In the genomic region with DNA sequence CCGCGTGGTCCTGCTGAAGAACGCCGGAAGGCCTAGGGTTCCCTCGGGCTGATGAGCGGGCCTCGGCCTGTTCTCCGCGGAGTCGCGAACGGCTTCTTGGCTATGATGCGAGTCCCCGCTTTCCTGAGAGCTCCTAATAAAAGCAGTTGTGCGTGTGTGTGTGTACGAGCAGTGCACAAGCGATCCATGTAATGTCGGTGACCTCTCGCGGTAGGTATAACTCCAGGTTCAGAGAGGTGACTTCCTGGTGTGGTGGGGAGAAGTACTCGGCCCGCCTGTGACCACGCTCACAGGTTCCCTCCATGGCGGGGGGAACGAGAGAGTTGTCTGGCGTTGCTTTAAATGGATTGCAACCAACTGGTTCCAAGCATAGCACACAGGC, we compare ENCODE assay signal across 8 mouse cellular contexts. TPM values are rescaled to one million over a fixed set of nuclear protein-coding genes. Genes with fewer than 3 reads are reported as not detected.
DNase-seq lines count a peak whose midpoint lies in the region; ATAC-seq and TF ChIP-seq lines count a peak whose summit lies in the region.

No protein-coding gene starts in this region.

- peak; percentile 7; the same call in 1 of the 2 replicates for ATAC-seq in common myeloid progenitor, adult 5-6 weeks (replicated peaks; ENCODE audit: low read depth, poor library complexity, severe bottlenecking)
- ATAC-seq in hindbrain, postnatal 0 days = no peak
- no peak; the same call in 1 of the 2 replicates for ATAC-seq in midbrain, embryonic 12.5 days (ENCODE audit: low FRiP score, low read depth)

- peaks cover 23% of the 10 kb centered on the region for H3K36me3 ChIP-seq in hindbrain, postnatal 0 days (ENCODE audit: insufficient read depth, low read length)
- H3K36me3 ChIP-seq in midbrain, embryonic 12.5 days = peaks cover 25% of the 10 kb centered on the region

- H3K27me3 ChIP-seq in hindbrain, postnatal 0 days (ENCODE audit: insufficient read depth, low read length) = no peaks in the 10 kb centered on the region
- H3K27me3 ChIP-seq in midbrain, embryonic 12.5 days = no peaks in the 10 kb centered on the region

- no peaks in the 10 kb centered on the region for H3K9me3 ChIP-seq in hindbrain, postnatal 0 days (ENCODE audit: low read length)
- no peaks in the 10 kb centered on the region for H3K9me3 ChIP-seq in midbrain, embryonic 12.5 days

- peak overlapping the region; percentile 75 for H3K4me2 ChIP-seq in hindbrain, postnatal 0 days (ENCODE audit: low read depth, low read length)
- H3K4me2 ChIP-seq in midbrain, embryonic 12.5 days (replicated peaks) = peak overlapping the region; percentile 88

- no peak for TF ChIP-seq CTCF in layer of hippocampus, adult 2 months (conservative IDR thresholded peaks at IDR 0.05)
- TF ChIP-seq CTCF in hindbrain, postnatal 0 days (IDR thresholded peaks at IDR 0.05; ENCODE audit: low read depth) = no peak

- 2% methylated on average over 26 of the region's 26 CpGs for WGBS in hindbrain, postnatal 0 days
- under 1% methylated on average over 26 of the region's 26 CpGs for WGBS in midbrain, embryonic 12.5 days

- H3K4me1 ChIP-seq in hindbrain, postnatal 0 days (ENCODE audit: insufficient read depth, low read length) = peaks cover 7% of the 10 kb centered on the region; the same call in 1 of the 2 replicates
- peaks cover 22% of the 10 kb centered on the region for H3K4me1 ChIP-seq in midbrain, embryonic 12.5 days

- intact Hi-C loops in left cerebral cortex, postnatal 25 days (cut with DNase I) = loop anchor here (5.0 to 10.0 kb wide), 2 partner anchors 168 to 295 kb away; partner anchors contain the start of genes Psmd1 and Ptma

- peak overlapping the region; percentile 86 for H3K4me3 ChIP-seq in layer of hippocampus, adult 2 months
- peak overlapping the region; percentile 79 for H3K4me3 ChIP-seq in hindbrain, postnatal 0 days (ENCODE audit: low read length)
- H3K4me3 ChIP-seq in midbrain, embryonic 12.5 days = peak overlapping the region; percentile 91

- peak overlapping the region; percentile 79 for H3K27ac ChIP-seq in layer of hippocampus, adult 2 months
- H3K27ac ChIP-seq in hindbrain, postnatal 0 days = peak overlapping the region; percentile 100
- H3K27ac ChIP-seq in midbrain, embryonic 12.5 days (replicated peaks) = peak overlapping the region; percentile 69

- peak overlapping the region; percentile 91 for H3K9ac ChIP-seq in hindbrain, postnatal 0 days (replicated peaks; ENCODE audit: low read length)
- peak overlapping the region; percentile 93 for H3K9ac ChIP-seq in midbrain, embryonic 12.5 days (replicated peaks)

- no peak for DNase-seq in layer of hippocampus, adult 2 months (ENCODE audit: low spot score in 2 of 2)
- no peak for DNase-seq in layer of hippocampus, postnatal 10 days (ENCODE audit: low spot score in 2 of 2)
- DNase-seq in hindbrain, postnatal 0 days (ENCODE audit: low spot score) = no peak
- no peak for DNase-seq in thymus, postnatal 14 days
- no peak for DNase-seq in left cerebral cortex, postnatal 25 days (ENCODE audit: low spot score in 2 of 2)
- DNase-seq in testis, postnatal 10 days (ENCODE audit: low spot score) = no peak

RNA-seq across cellular contexts. Expression of gene Ncl, which starts 0.6 kb away (rescaled TPM):
- 100 to 1,000 TPM; 140 to 145 TPM for total RNA-seq in layer of hippocampus, adult 2 months (2021)
- total RNA-seq in layer of hippocampus, postnatal 10 days (2021) = 100 to 1,000 TPM; 192 to 208 TPM
- 938 and 1,055 TPM in 2 replicates for total RNA-seq in common myeloid progenitor, adult 5-6 weeks (2017)
- 15.1 and 17.2 TPM in 2 replicates for total RNA-seq in hindbrain, postnatal 0 days (2014; rRNA removed)
- 203 and 213 TPM in 2 replicates for polyA plus RNA-seq in hindbrain, postnatal 0 days (2015; fragmentation: Nextera tagmentation; extraction: Ambion mirVana)
- polyA plus RNA-seq in midbrain, embryonic 12.5 days (2016; fragmentation: Nextera tagmentation; extraction: Ambion mirVana) = 345 and 383 TPM in 2 replicates
- 100 to 1,000 TPM; 135 to 136 TPM for total RNA-seq in left cerebral cortex, postnatal 25 days (2021)

RNA-seq across cellular contexts. Expression of gene B3gnt7, which starts 57.2 kb away (rescaled TPM):
- 1 to 10 TPM in 1 of 2 experiments, under 1 TPM in 1; 0.98 to 1.2 TPM for total RNA-seq in layer of hippocampus, adult 2 months (2021)
- 1 to 10 TPM; 3.6 to 3.9 TPM for total RNA-seq in layer of hippocampus, postnatal 10 days (2021)
- 1.7 and 2.2 TPM in 2 replicates for total RNA-seq in common myeloid progenitor, adult 5-6 weeks (2017)
- total RNA-seq in hindbrain, postnatal 0 days (2014; rRNA removed) = 12.6 and 14.1 TPM in 2 replicates
- 8.7 and 9.2 TPM in 2 replicates for polyA plus RNA-seq in hindbrain, postnatal 0 days (2015; fragmentation: Nextera tagmentation; extraction: Ambion mirVana)
- 2.3 and 2.4 TPM in 2 replicates for polyA plus RNA-seq in midbrain, embryonic 12.5 days (2016; fragmentation: Nextera tagmentation; extraction: Ambion mirVana)
- 1 to 10 TPM; 1.2 to 1.4 TPM for total RNA-seq in left cerebral cortex, postnatal 25 days (2021)
